Mouse (Mus musculus) T-helper 2 cell (primary cell): ENCODE data around the gene Cntfr.

ENCODE experiments used
- in situ Hi-C: fragments of 300-600 bp; cut with MboI, MseI; formaldehyde crosslinking; loops from one replicate; pipeline ENCODE4 v1.15.1; 2025; ENCODE audit warnings: high pct_unique_total_duplicates

Gene Cntfr

GRCm38 (mm10) chr4:41653730-41654129 lies 43.2 kb downstream of the Cntfr start:
- in situ Hi-C loops = no loop called here

- in situ Hi-C loops = no loop called here
Measured at GRCm38 (mm10) chr4:41653296-41653695, 43.6 kb downstream of the Cntfr start.

- in situ Hi-C loops = no loop called here
Measured at GRCm38 (mm10) chr4:41648627-41649026, 48.3 kb downstream of the Cntfr start.

- in situ Hi-C loops = no loop called here
Measured at GRCm38 (mm10) chr4:41648157-41648556, 48.7 kb downstream of the Cntfr start.

- in situ Hi-C loops = no loop called here
Measured at GRCm38 (mm10) chr4:41645488-41645887, 51.4 kb downstream of the Cntfr start.

GRCm38 (mm10) chr4:41641199-41641822 lies 55.6 kb downstream of the Cntfr start:
- in situ Hi-C loops = no loop called here

- in situ Hi-C loops = no loop called here
Measured at GRCm38 (mm10) chr4:41639913-41640507, 56.9 kb downstream of the Cntfr start, which contains the start of gene Enho. Enho (minus strand) TSS chr4:41640324.

GRCm38 (mm10) chr4:41639214-41639841 lies 57.6 kb downstream of the Cntfr start:
- in situ Hi-C loops = no loop called here

- in situ Hi-C loops = no loop called here
Measured at GRCm38 (mm10) chr4:41638828-41639213, 58.1 kb downstream of the Cntfr start.

- in situ Hi-C loops = no loop called here
Measured at GRCm38 (mm10) chr4:41638186-41638731, 58.6 kb downstream of the Cntfr start.

GRCm38 (mm10) chr4:41636882-41637635 lies 59.8 kb downstream of the Cntfr start:
- in situ Hi-C loops = no loop called here

GRCm38 (mm10) chr4:41636366-41636765 lies 60.5 kb downstream of the Cntfr start:
- in situ Hi-C loops = no loop called here

GRCm38 (mm10) chr4:41635906-41636305 lies 61.0 kb downstream of the Cntfr start:
- in situ Hi-C loops = no loop called here

- in situ Hi-C loops = no loop called here
Measured at GRCm38 (mm10) chr4:41635224-41635623, 61.7 kb downstream of the Cntfr start.

GRCm38 (mm10) chr4:41634631-41635030 lies 62.3 kb downstream of the Cntfr start:
- in situ Hi-C loops = no loop called here

GRCm38 (mm10) chr4:41633001-41633400 lies 63.9 kb downstream of the Cntfr start:
- in situ Hi-C loops = no loop called here

- in situ Hi-C loops = no loop called here
Measured at GRCm38 (mm10) chr4:41631390-41631789, 65.5 kb downstream of the Cntfr start.

- in situ Hi-C loops = no loop called here
Measured at GRCm38 (mm10) chr4:41630196-41630595, 66.7 kb downstream of the Cntfr start.

- in situ Hi-C loops = no loop called here
Measured at GRCm38 (mm10) chr4:41628202-41628927, 68.5 kb downstream of the Cntfr start.

- in situ Hi-C loops = no loop called here
Measured at GRCm38 (mm10) chr4:41622071-41622470, 74.8 kb downstream of the Cntfr start.
